Comparison of ENCODE assay signal across 9 mouse cellular contexts in the genomic region with DNA sequence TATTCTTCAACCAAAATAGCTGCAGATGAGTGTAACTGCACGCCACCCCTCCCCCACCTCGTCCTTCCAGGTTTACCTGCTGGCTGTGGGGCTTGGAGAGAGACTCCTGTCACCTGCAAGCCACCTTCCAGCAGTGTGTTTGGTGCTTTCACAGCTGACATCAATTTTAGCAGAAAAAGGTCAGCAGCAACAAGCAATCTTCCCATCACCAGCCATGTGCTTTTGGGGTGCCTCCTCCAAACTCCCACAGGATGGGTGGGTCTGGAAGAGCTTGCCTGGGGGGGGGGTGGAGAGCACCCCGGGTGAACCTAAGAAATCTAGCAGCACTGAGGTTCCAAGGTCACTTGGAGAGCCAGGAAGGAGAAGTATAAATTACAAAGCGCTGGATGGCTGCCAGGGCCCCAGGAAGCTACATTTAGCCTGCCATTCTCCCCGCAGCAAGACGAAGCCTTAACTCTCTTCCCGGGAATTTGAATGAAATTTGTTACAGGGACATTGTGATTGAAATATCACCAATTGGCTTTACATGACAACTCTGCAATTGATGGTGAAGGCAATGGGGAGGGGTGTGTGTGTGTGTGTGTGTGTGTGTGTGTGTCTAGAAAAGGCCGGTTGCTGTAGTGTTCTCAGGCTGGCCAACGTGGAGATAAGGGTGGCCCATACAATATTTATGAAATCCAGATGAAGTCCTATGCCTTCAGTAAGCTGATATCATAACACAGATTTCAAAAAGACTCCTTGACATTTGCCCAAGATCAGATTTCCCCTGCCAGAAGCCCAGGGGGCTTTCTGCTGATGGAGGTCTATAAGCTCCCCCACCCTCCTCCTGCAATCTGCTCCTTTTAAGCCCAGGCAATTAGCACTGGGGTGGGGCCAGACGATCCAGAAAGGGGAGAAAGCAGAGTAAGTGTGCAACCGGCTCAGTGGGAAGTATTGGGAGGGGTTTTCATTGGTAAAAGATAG. TPM values are rescaled to one million over a fixed set of nuclear protein-coding genes. Genes with fewer than 3 reads are reported as not detected.
DNase-seq lines count a peak whose midpoint lies in the region; ATAC-seq and TF ChIP-seq lines count a peak whose summit lies in the region.
"Had no signal": no experiment of that assay in that cellular context is flagged by ENCODE, and none has a peak within 500 bp of the region (broad histone marks: within the 10 kb centered on the region; RNA-seq: fewer than 3 reads in every experiment).

No protein-coding gene starts in this region.

- H3K4me1 ChIP-seq in ES-E14 (ENCODE audit: control insufficient read depth in 2 of 2, insufficient read depth in 2 of 2, low read length in 2 of 2, poor library complexity in 1 of 2) = peaks cover 11 to 19% of the 10 kb centered on the region in 2 experiments; a peak in 3 of 4 replicates
- H3K4me1 ChIP-seq in forebrain, embryonic 15.5 days = peaks cover 29% of the 10 kb centered on the region
- H3K4me1 ChIP-seq in stomach, embryonic 16.5 days (ENCODE audit: control insufficient read depth, insufficient read depth, low read length) = peaks cover 20% of the 10 kb centered on the region

- H3K27ac ChIP-seq in ES-E14 (ENCODE audit: insufficient read depth, low read depth, low read length, poor library complexity, severe bottlenecking) = peak overlapping the region; percentile 69; the same call in 1 of the 2 replicates
- peak overlapping the region; percentile 70 for H3K27ac ChIP-seq in forebrain, embryonic 15.5 days (replicated peaks)
- peak overlapping the region; percentile 58 for H3K27ac ChIP-seq in stomach, embryonic 16.5 days (ENCODE audit: low read length)

- peak; percentile 81 for ATAC-seq in forebrain, embryonic 15.5 days (replicated peaks)
- peak; percentile 31; the same call in 1 of the 2 replicates for ATAC-seq in stomach, embryonic 16.5 days (ENCODE audit: insufficient read depth, low FRiP score)
- no peak for ATAC-seq in erythroblast, adult 5-6 weeks (replicated peaks; ENCODE audit: low FRiP score, poor library complexity, severe bottlenecking)

- no peaks in the 10 kb centered on the region for H3K27me3 ChIP-seq in forebrain, embryonic 15.5 days
- H3K27me3 ChIP-seq in stomach, embryonic 16.5 days (ENCODE audit: control insufficient read depth, insufficient read depth, low read length) = no peaks in the 10 kb centered on the region

- 5% methylated on average over 11 of the region's 11 CpGs for WGBS in forebrain, embryonic 15.5 days
- 4% methylated on average over 11 of the region's 11 CpGs for WGBS in stomach, embryonic 16.5 days

- in situ Hi-C loops in ES-E14 (cut with MboI; ENCODE audit: low sequenced_read_pairs in 2 of 2, unreplicated experiment in 2 of 2) = no loop called here

- 0 out of 4 replicates have a peak overlapping the region, but pooled peaks of 1 of the 2 experiments have one; percentile 5 for H3K4me3 ChIP-seq in ES-E14 (ENCODE audit: insufficient read depth in 1 of 2, low read depth in 1 of 2, low read length in 2 of 2, poor library complexity in 1 of 2, severe bottlenecking in 1 of 2)
- H3K4me3 ChIP-seq in forebrain, embryonic 15.5 days = no peak overlapping the region
- no peak overlapping the region for H3K4me3 ChIP-seq in stomach, embryonic 16.5 days (replicated peaks; ENCODE audit: low read length)

- no peaks in the 10 kb centered on the region for H3K36me3 ChIP-seq in ES-E14 (ENCODE audit: control insufficient read depth, insufficient read depth, low read length, poor library complexity, severe bottlenecking)
- no peaks in the 10 kb centered on the region for H3K36me3 ChIP-seq in forebrain, embryonic 15.5 days
- no peaks in the 10 kb centered on the region for H3K36me3 ChIP-seq in stomach, embryonic 16.5 days (ENCODE audit: control insufficient read depth, insufficient read depth, low read length)

- no peaks in the 10 kb centered on the region for H3K9me3 ChIP-seq in ES-E14 (ENCODE audit: control insufficient read depth, insufficient read depth, low read depth, low read length)
- H3K9me3 ChIP-seq in forebrain, embryonic 15.5 days = no peaks in the 10 kb centered on the region
- no peaks in the 10 kb centered on the region for H3K9me3 ChIP-seq in stomach, embryonic 16.5 days (replicated peaks; ENCODE audit: control insufficient read depth, low read length)

- peak; percentile 62 to 82 for DNase-seq in adrenal gland, adult (ENCODE audit: inconsistent age in 2 of 2, low spot score in 1 of 2)
- DNase-seq in adrenal gland, postnatal 4 days (ENCODE audit: low spot score in 2 of 2) = no peak
- DNase-seq in ES-E14 (ENCODE audit: low read depth, low spot score) = no peak
- DNase-seq in kidney, postnatal 14 days = peak; percentile 71
- no peak for DNase-seq in urinary bladder, postnatal 4 days (ENCODE audit: low spot score in 2 of 2)

- peak overlapping the region; percentile 12; the same call in 1 of the 2 replicates for H3K4me2 ChIP-seq in forebrain, embryonic 15.5 days (replicated peaks)
- peak overlapping the region; percentile 44 for H3K4me2 ChIP-seq in stomach, embryonic 16.5 days (ENCODE audit: low read depth, low read length)

- no peak overlapping the region for H3K9ac ChIP-seq in ES-E14 (ENCODE audit: insufficient read depth, low read depth, low read length, poor library complexity, severe bottlenecking)
- no peak overlapping the region for H3K9ac ChIP-seq in forebrain, embryonic 15.5 days (replicated peaks)
- H3K9ac ChIP-seq in stomach, embryonic 16.5 days (ENCODE audit: low read length) = no peak overlapping the region

TF ChIP-seq in ES-E14, 5 proteins besides CTCF, POLR2A, EP300 and RAD21:
- TF ChIP-seq MAFK (IDR thresholded peaks at IDR 0.05; ENCODE audit: insufficient read depth, low read depth, low read length) = no peak
- no peak for TF ChIP-seq ZNF384 (IDR thresholded peaks at IDR 0.05; ENCODE audit: low read depth, low read length)
- TF ChIP-seq HCFC1 (IDR thresholded peaks at IDR 0.05; ENCODE audit: borderline replicate concordance, insufficient read depth, low read length) = no peak
- no peak for TF ChIP-seq CHD2 (IDR thresholded peaks at IDR 0.05; ENCODE audit: low read depth, low read length)
- TF ChIP-seq ZC3H11A (IDR thresholded peaks at IDR 0.05; ENCODE audit: borderline replicate concordance, low read depth, low read length) = no peak

RNA-seq across cellular contexts. Expression of a gene that starts 13.8 kb away (rescaled TPM):
- 10 to 100 TPM in 1 of 2 experiments, 1 to 10 TPM in 1; 8.5 to 14.8 TPM for total RNA-seq in adrenal gland, postnatal 4 days (2021)
- 2.7 and 3.5 TPM in 2 replicates for total RNA-seq in ES-E14 (2012; rRNA removed)
- polyA plus RNA-seq in forebrain, embryonic 15.5 days (2015; fragmentation: Nextera tagmentation; extraction: Ambion mirVana) = 8.8 and 9.6 TPM in 2 replicates
- 2.8 and 3.0 TPM in 2 replicates for polyA plus RNA-seq in stomach, embryonic 16.5 days (2015; fragmentation: Nextera tagmentation; extraction: Ambion mirVana)
- not detected in 2 replicates for total RNA-seq in erythroblast, adult 5-6 weeks (2015; ENCODE audit: low replicate concordance)
- total RNA-seq in erythroblast, adult 5-6 weeks (2017; ENCODE audit: low replicate concordance) = not detected in 2 replicates
- total RNA-seq: neutrophil, adult 5-6 weeks had no signal

Comparison
In these comparisons a context has a peak if more than half of its experiments do, and no peak if none do; other contexts are left out.
1. DNase-seq: peak in adrenal gland, adult (2 of 2) and kidney, postnatal 14 days (single experiment); none in adrenal gland, postnatal 4 days (0 of 2), ES-E14 (single experiment) and urinary bladder, postnatal 4 days (0 of 2).
2. Peak in every context shown above with its lines, with median percentiles within 50 percentile points of each other: H3K27ac ChIP-seq.